Mouse (Mus musculus) CH12.LX (cell line): Measurements from ENCODE around the gene Cbfa2t3. TPM values are rescaled to one million over a fixed set of nuclear protein-coding genes. Genes with fewer than 3 reads are reported as not detected.

Experiments
- DNase-seq: peaks from one replicate; pipeline ENCODE4 v3.0.0-alpha.2; 2013; ENCODE audit errors: extremely low read depth
- H3K27ac ChIP-seq: 2 replicates; pipeline ENCODE4 v1.5.1; 2012; ENCODE audit warnings: low read depth, mild to moderate bottlenecking, control low read depth, moderate library complexity; ENCODE audit not compliant: insufficient read depth
- H3K27me3 ChIP-seq: replicated peaks from 2 replicates; pipeline ENCODE3; 2012; ENCODE audit warnings: inconsistent platforms
- H3K36me3 ChIP-seq, 2 experiments: replicated peaks in 1 of 2; 2 replicates each; pipeline versions ENCODE3 to v1.6.1; 2012; ENCODE audit warnings: inconsistent platforms in 1 of 2, low read length in 1 of 2, mild to moderate bottlenecking in 1 of 2, mixed read lengths in 1 of 2, moderate library complexity in 1 of 2; ENCODE audit not compliant: control insufficient read depth in 1 of 2, insufficient read depth in 1 of 2
- H3K4me1 ChIP-seq, 2 experiments: 2 replicates each; pipeline ENCODE4 v1.6.1; 2012; ENCODE audit warnings: inconsistent platforms in 1 of 2, moderate library complexity in 1 of 2; ENCODE audit not compliant: insufficient read depth in 2 of 2, control insufficient read depth in 1 of 2
- H3K4me2 ChIP-seq: 2 replicates; pipeline ENCODE4 v1.6.1; 2012; ENCODE audit warnings: low read depth, mild to moderate bottlenecking, control low read depth; ENCODE audit not compliant: poor library complexity, insufficient read depth, severe bottlenecking
- H3K4me3 ChIP-seq, 3 experiments: fragments of 150-350 bp in 1 of 3; sonication (generic) in 1 of 3; replicated peaks in 1 of 3; 2 replicates each; pipeline versions ENCODE3 to v1.5.1; 2011 to 2012; ENCODE audit warnings: low read depth in 2 of 3, low read length in 2 of 3, mild to moderate bottlenecking in 2 of 3, moderate library complexity in 2 of 3, control low read depth in 1 of 3, improper control_type of control experiment in 1 of 3, inconsistent platforms in 1 of 3, mixed read lengths in 1 of 3; ENCODE audit not compliant: poor library complexity in 1 of 3
- H3K79me2 ChIP-seq: replicated peaks from 2 replicates; pipeline ENCODE4 v1.6.1; 2012; ENCODE audit warnings: mild to moderate bottlenecking, moderate library complexity; ENCODE audit not compliant: control insufficient read depth, poor library complexity, insufficient read depth, severe bottlenecking; ENCODE audit errors: extremely low read depth
- H3K9ac ChIP-seq: 2 replicates; pipeline ENCODE4 v1.6.1; 2012; ENCODE audit warnings: low read depth, mild to moderate bottlenecking, control low read depth, moderate library complexity; ENCODE audit not compliant: insufficient read depth
- H3K9me3 ChIP-seq: replicated peaks from 2 replicates; pipeline ENCODE3; 2012; ENCODE audit warnings: low read length, inconsistent platforms, mixed read lengths
- BHLHE40 ChIP-seq: IDR thresholded peaks from 2 replicates; pipeline ENCODE4 v1.6.1; 2011; ENCODE audit warnings: mild to moderate bottlenecking, low read depth, low read length, improper control_type of control experiment
- CHD2 ChIP-seq: IDR thresholded peaks from 2 replicates; pipeline ENCODE4 v1.6.1; 2011; ENCODE audit warnings: low read length, improper control_type of control experiment
- E2F4 ChIP-seq: IDR thresholded peaks from 2 replicates; pipeline ENCODE4 v1.6.1; 2011; ENCODE audit warnings: low read depth, low read length, improper control_type of control experiment; ENCODE audit not compliant: insufficient replicate concordance
- ELF1 ChIP-seq: IDR thresholded peaks from 2 replicates; pipeline ENCODE4 v1.6.1; 2014; ENCODE audit warnings: low read depth, mild to moderate bottlenecking, inconsistent platforms, low read length, improper control_type of control experiment
- EP300 ChIP-seq: IDR thresholded peaks from 2 replicates; pipeline ENCODE4 v1.6.1; 2011; ENCODE audit warnings: low read length, improper control_type of control experiment
- GABPA ChIP-seq: IDR thresholded peaks from 2 replicates; pipeline ENCODE4 v1.6.1; 2012; ENCODE audit warnings: low read depth, low read length, improper control_type of control experiment, inconsistent platforms; ENCODE audit not compliant: insufficient replicate concordance
- JUN ChIP-seq: IDR thresholded peaks from 2 replicates; pipeline ENCODE4 v1.6.1; 2011; ENCODE audit warnings: low read depth, mild to moderate bottlenecking, low read length, improper control_type of control experiment, moderate library complexity; ENCODE audit not compliant: insufficient read depth
- KAT2A ChIP-seq: IDR thresholded peaks from 2 replicates; pipeline ENCODE4 v1.6.1; 2012; ENCODE audit warnings: low read length, improper control_type of control experiment, inconsistent platforms; ENCODE audit not compliant: insufficient replicate concordance
- MAZ ChIP-seq: IDR thresholded peaks from 2 replicates; pipeline ENCODE4 v1.6.1; 2012; ENCODE audit warnings: low read depth, mild to moderate bottlenecking, inconsistent platforms, low read length, improper control_type of control experiment, moderate library complexity
- POLR2A ChIP-seq: IDR thresholded peaks from 2 replicates; pipeline ENCODE4 v1.6.1; 2011; ENCODE audit warnings: low read depth, mild to moderate bottlenecking, improper control_type of control experiment, low read length
- POLR2AphosphoS2 ChIP-seq: IDR thresholded peaks from 2 replicates; pipeline ENCODE4 v1.6.1; 2011; ENCODE audit warnings: low read depth, low read length, improper control_type of control experiment
- RCOR1 ChIP-seq: conservative IDR thresholded peaks from 2 replicates; pipeline ENCODE4 v1.6.1; 2012; ENCODE audit warnings: low read depth, mild to moderate bottlenecking, inconsistent platforms, low read length, improper control_type of control experiment
- SMC3 ChIP-seq: IDR thresholded peaks from 2 replicates; pipeline ENCODE4 v1.6.1; 2011; ENCODE audit warnings: low read depth, low read length, improper control_type of control experiment
- TCF12 ChIP-seq: IDR thresholded peaks from 2 replicates; pipeline ENCODE4 v1.6.1; 2014; ENCODE audit warnings: low read depth, mild to moderate bottlenecking, inconsistent platforms, low read length, improper control_type of control experiment
- UBTF ChIP-seq: IDR thresholded peaks from 2 replicates; pipeline ENCODE4 v1.6.1; 2012; ENCODE audit warnings: low read depth, mild to moderate bottlenecking, inconsistent platforms, low read length, improper control_type of control experiment, moderate library complexity
- USF1 ChIP-seq: IDR thresholded peaks from 2 replicates; pipeline ENCODE4 v1.6.1; 2014; ENCODE audit warnings: low read depth, mild to moderate bottlenecking, inconsistent platforms, low read length, improper control_type of control experiment
- USF2 ChIP-seq: conservative IDR thresholded peaks from 2 replicates; pipeline ENCODE4 v1.6.1; 2011; ENCODE audit warnings: low read depth, low read length, improper control_type of control experiment
- ZKSCAN1 ChIP-seq: IDR thresholded peaks from 2 replicates; pipeline ENCODE4 v1.6.1; 2012; ENCODE audit warnings: low read depth, inconsistent platforms, low read length, improper control_type of control experiment, borderline replicate concordance
- dilution Hi-C: fragments of 300-500 bp; cut with MboI; formaldehyde crosslinking; loops from 2 replicates; pipeline ENCODE4 v1.14.3; 2020; ENCODE audit warnings: low sequenced_read_pairs; ENCODE audit not compliant: extremely low pct_unique_long_range_greater_than_20kb, extremely low pct_ligation_motif_present
- in situ Hi-C: fragments of 300-500 bp; cut with MboI; formaldehyde crosslinking; loops from 3 replicates; pipeline ENCODE4 v1.14.3; 2019; ENCODE audit warnings: low sequenced_read_pairs, low pct_ligation_motif_present, low pct_unique_long_range_greater_than_20kb, mixed read lengths
- polyA plus RNA-seq: library from polyadenylated mRNA; unstranded; fragments of >175 nt; gene quantifications from 2 replicates; pipeline ENCODE4 v1.2.1, GENCODE M21; 2012; ENCODE audit warnings: low read depth; ENCODE audit not compliant: insufficient read length
- total RNA-seq, 2 experiments: library from RNA; depleted of rRNA; stranded (reverse); fragments of 300-350 nt in 1 of 2; fragments of >200 nt in 1 of 2; gene quantifications; 2 replicates each; pipeline ENCODE4 v1.2.3; 2012 to 2014

The Cbfa2t3 gene
- total and polyA plus RNA-seq, 3 experiments, result 0.47 to 22.6 (median 2.1) TPM

GRCm38 (mm10) chr8:122666338-122666764 is 32.6 kb downstream of the Cbfa2t3 start:
- Histone ChIP-seq H3K9ac (no peak overlapping the region), H3K36me3 (peaks cover 20 to 96% of the 10 kb centered on the region in 2 experiments), H3K4me3 (no peak overlapping the region), H3K4me1 (peaks cover 18 to 47% of the 10 kb centered on the region in 2 experiments), H3K27me3 (no peaks in the 10 kb centered on the region), H3K79me2 (no peaks in the 10 kb centered on the region), H3K9me3 (no peaks in the 10 kb centered on the region), H3K4me2 (no peak overlapping the region), H3K27ac (no peak overlapping the region)
- DNase-seq, result no peak
- no peak for TF ChIP-seq JUN
- dilution Hi-C loops, result no loop called here
- in situ Hi-C loops, result no loop called here

GRCm38 (mm10) chr8:122665667-122666316 is 33.1 kb downstream of the Cbfa2t3 start:
- Histone ChIP-seq H3K4me2 (no peak overlapping the region), H3K79me2 (no peaks in the 10 kb centered on the region), H3K27ac (no peak overlapping the region), H3K4me1 (peaks cover 20 to 52% of the 10 kb centered on the region in 2 experiments), H3K4me3 (no peak overlapping the region), H3K9ac (no peak overlapping the region), H3K27me3 (no peaks in the 10 kb centered on the region), H3K36me3 (peaks cover 14 to 96% of the 10 kb centered on the region in 2 experiments), H3K9me3 (no peaks in the 10 kb centered on the region)
- dilution Hi-C loops (no loop called here), in situ Hi-C loops (no loop called here)
- no peak for DNase-seq
- no peak for TF ChIP-seq SMC3
- no peak for TF ChIP-seq TCF12
- no peak for TF ChIP-seq UBTF
- no peak for TF ChIP-seq GABPA
- TF ChIP-seq BHLHE40, result no peak
- no peak for TF ChIP-seq KAT2A
- no peak for TF ChIP-seq RCOR1
- TF ChIP-seq E2F4, result no peak
- no peak for TF ChIP-seq ZKSCAN1
- TF ChIP-seq POLR2AphosphoS2, result no peak
- no peak for TF ChIP-seq USF1
- TF ChIP-seq POLR2A, result no peak
- TF ChIP-seq EP300, result no peak
- no peak for TF ChIP-seq ELF1
- TF ChIP-seq MAZ, result no peak
- no peak for TF ChIP-seq CHD2
- no peak for TF ChIP-seq USF2
